Mouse (Mus musculus) lung, embryonic 15.5 days (tissue): ENCODE results near the gene Fam133b. TPM values are rescaled to one million over a fixed set of nuclear protein-coding genes. Genes with fewer than 3 reads are reported as not detected.

Experiments
- polyA plus RNA-seq: library from polyadenylated mRNA; unstranded; fragments of >200 nt; fragmentation: Nextera tagmentation; extraction: Ambion mirVana; gene quantifications from 2 replicates; pipeline ENCODE4 v1.2.1, GENCODE M21; 2015

Fam133b gene
- polyA plus RNA-seq, 1 experiment from 2014 or later, result 27.5 TPM

Other genes with a start within 250 kb of the Fam133b start
- gene Cdk6, start 202.3 kb upstream of the Fam133b start, polyA plus RNA-seq, result 47.0 and 59.1 TPM in 2 replicates
- gene 1700109H08Rik, start 27.7 kb downstream of the Fam133b start, polyA plus RNA-seq, result 2.0 and 2.1 TPM in 2 replicates
- gene Pex1, start 52.2 kb downstream of the Fam133b start, polyA plus RNA-seq, result 13.5 and 14.0 TPM in 2 replicates
- gene Rbm48, start 52.8 kb downstream of the Fam133b start, polyA plus RNA-seq, result 12.4 and 13.9 TPM in 2 replicates
- not detected in 2 replicates for gene Tmbim7, start 107.3 kb downstream of the Fam133b start, polyA plus RNA-seq
- 65.9 and 66.8 TPM in 2 replicates for gene Gatad1, start 113.4 kb downstream of the Fam133b start, polyA plus RNA-seq